Mouse (Mus musculus) ovary, postnatal 14 days (tissue): ENCODE data around the gene Vmn1r158.
"Not testable (repeated sequence)": the region's sequence is repeated elsewhere in the genome, so short reads cannot be mapped to it uniquely, and the experiment has no call there.

Experiments
- DNase-seq: peaks from one replicate; pipeline ENCODE4 v3.0.0; 2022; ENCODE audit warnings: low spot score

The Vmn1r158 gene

GRCm38 (mm10) chr7:22790682-22791081, at the start of gene Vmn1r158:
Vmn1r158 (minus strand) TSS chr7:22790782.
- DNase-seq, result not testable (repeated sequence)

- DNase-seq, result not testable (repeated sequence)
Measured at GRCm38 (mm10) chr7:22775981-22776380, 14.6 kb downstream of the Vmn1r158 start.

GRCm38 (mm10) chr7:22761397-22761796, 29.2 kb downstream of the Vmn1r158 start, which contains the start of gene Vmn1r157:
Vmn1r157 (plus strand) TSS chr7:22761697.
- DNase-seq, result not testable (repeated sequence)
